Mouse (Mus musculus): ENCODE results near the gene Slc27a1. TPM values are rescaled to one million over a fixed set of nuclear protein-coding genes. Genes with fewer than 3 reads are reported as not detected.

Gene Slc27a1
- total RNA-seq, 2 experiments from 2014 or later, result 107 to 128 TPM

GRCm38 (mm10) chr8:71554001-71554400, 14.7 kb upstream of the Slc27a1 start:
- DNase-seq (ENCODE audit: extremely low spot score in 1 of 2, low spot score in 1 of 2), result no peak

DNA sequence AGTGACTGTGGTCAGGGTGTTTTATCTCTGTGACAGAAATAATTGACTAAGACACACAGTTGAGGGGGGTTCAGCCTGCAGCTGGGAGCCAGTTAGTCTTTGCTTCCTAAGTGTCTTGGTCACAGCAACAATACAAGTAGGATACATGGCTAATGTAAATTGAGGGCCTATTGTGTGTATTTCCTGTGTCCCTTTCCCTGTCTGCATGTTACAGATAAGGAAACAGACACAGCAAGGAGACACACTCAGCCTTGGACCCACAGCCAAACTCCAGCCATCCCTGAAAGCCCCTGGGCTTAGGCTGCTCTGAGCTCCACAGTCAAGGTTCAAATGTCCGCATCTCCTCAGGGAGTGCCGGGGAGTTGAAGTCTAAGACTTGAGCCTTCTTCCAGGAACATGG, 14.0 kb upstream of the Slc27a1 start:
- no peak for DNase-seq (ENCODE audit: extremely low spot score in 1 of 2, low spot score in 1 of 2)

DNA sequence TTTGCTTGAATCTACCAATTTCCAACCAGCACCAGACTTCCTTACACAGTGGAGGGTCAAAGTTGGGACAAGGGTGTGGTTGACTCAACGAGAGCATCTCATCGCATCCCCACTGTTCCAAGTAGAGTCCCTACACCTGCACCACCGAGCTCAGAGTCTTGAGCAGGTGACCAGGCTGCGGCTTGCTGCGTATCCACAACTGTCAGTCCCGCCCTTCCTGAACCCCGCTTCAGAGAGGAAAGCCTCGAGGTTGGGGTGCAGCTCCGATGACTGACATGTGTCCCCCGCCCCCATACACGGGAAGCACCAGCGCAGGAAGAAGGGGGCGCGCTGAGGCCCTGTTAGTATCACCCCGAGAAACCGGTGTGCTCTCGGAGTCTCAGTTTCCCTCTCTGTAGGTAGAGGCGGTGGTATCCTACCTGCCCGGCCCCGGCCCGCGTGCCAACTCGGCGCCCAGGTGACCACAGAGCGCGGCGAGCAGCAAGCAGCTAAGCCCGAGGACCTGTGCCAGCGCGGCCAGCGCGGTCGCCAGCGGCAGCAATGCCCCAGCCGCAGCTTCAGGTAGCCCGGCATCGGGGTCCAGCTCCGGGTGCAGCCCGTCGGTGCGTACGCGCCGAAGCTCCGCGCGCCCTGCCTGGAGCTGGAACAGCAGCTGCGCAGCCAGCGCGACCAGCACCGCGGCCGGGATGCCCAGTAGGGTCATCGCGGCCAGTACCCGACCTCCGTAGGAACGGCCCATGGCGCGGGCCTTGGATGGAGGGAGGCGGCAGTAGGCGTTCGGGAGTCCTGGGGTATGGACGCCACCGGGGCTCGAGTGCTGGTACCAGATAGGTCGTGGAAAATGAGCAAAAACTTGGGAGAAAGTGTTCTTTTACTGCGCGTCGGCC, 10.4 kb upstream of the Slc27a1 start, which contains the start of gene Tmem221:
TSS of gene Tmem221 (minus strand) at position 801 of the 887 bp plus-strand sequence.
- no peak for DNase-seq (ENCODE audit: extremely low spot score in 1 of 2, low spot score in 1 of 2)

GRCm38 (mm10) chr8:71558958-71559690, 9.6 kb upstream of the Slc27a1 start:
- DNase-seq (ENCODE audit: extremely low spot score in 1 of 2, low spot score in 1 of 2), result no peak

- DNase-seq (ENCODE audit: extremely low spot score in 1 of 2, low spot score in 1 of 2), result no peak
Measured at GRCm38 (mm10) chr8:71560071-71560470, 8.6 kb upstream of the Slc27a1 start.

DNA sequence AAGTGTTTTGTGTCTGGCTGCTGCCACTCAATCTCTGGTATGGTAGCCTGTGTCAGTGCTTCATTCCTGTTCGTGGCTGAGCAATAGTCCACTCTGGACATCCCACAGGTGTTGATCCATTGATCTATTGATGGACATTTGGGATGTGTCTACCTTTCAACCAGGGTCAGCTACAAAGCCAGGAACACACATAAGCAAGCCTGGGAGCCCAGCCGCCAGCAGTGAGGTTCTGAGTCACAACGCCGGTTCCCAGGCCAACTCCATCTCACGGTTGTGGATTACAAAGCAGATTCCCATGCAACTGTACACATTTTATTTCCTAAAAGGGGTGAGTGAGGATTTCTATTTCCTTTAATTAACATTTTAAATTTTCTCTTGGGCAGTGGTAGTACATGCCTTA, 7.9 kb upstream of the Slc27a1 start:
- DNase-seq (ENCODE audit: extremely low spot score in 1 of 2, low spot score in 1 of 2), result no peak

- DNase-seq (ENCODE audit: extremely low spot score in 1 of 2, low spot score in 1 of 2), result peak in 1 of 2 experiments; percentile 67
Measured at GRCm38 (mm10) chr8:71561401-71561800, 7.3 kb upstream of the Slc27a1 start.

- DNase-seq (ENCODE audit: extremely low spot score in 1 of 2, low spot score in 1 of 2), result peak; percentile 63 to 77
Measured at GRCm38 (mm10) chr8:71562751-71563150, 5.9 kb upstream of the Slc27a1 start.

DNA sequence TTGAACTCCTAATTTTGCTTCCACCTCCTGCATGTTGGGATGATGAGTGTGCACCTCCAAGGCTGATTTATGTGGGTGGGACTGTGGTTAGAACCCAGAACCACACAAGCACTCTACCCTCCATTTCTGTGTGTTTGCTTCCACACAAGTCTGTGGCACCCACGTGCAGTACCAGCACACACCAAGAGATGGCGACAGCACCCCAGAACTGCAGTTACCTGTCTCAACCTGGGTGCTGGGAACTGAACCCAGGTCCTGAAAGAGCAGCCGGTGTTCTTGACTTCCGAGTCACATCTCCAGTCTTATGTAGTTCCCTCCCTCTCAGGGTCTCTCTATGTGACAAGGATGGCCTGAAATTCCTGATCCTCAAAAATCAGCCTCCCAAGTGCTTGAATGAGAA, 4.7 kb upstream of the Slc27a1 start:
- DNase-seq (ENCODE audit: extremely low spot score in 1 of 2, low spot score in 1 of 2), result no peak

DNA sequence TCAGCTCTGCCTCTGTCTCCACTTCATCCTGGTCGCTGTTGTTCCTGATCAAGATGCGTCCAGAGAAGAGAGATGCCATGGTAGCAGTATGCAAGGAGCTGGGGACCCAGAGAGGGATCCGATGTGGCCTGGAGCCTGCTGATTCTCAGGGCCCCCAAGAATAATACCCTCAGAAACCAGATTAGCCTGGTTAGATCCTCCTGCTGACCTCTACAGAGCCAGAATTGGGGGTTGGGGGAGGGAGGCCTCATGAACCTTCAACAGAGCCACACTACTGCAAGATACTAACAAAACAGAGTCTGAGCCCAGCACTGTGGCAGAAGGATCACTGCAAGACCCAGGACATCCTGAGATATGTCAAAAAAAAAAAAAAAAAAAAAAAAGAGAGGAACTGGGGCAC, 2.2 kb upstream of the Slc27a1 start, which contains the start of gene Nxnl1:
TSS of gene Nxnl1 (minus strand) at position 101 of the 400 bp plus-strand sequence.
- DNase-seq (ENCODE audit: extremely low spot score in 1 of 2, low spot score in 1 of 2), result no peak

GRCm38 (mm10) chr8:71567587-71567986, 1.1 kb upstream of the Slc27a1 start:
- DNase-seq (ENCODE audit: extremely low spot score in 1 of 2, low spot score in 1 of 2), result no peak

DNA sequence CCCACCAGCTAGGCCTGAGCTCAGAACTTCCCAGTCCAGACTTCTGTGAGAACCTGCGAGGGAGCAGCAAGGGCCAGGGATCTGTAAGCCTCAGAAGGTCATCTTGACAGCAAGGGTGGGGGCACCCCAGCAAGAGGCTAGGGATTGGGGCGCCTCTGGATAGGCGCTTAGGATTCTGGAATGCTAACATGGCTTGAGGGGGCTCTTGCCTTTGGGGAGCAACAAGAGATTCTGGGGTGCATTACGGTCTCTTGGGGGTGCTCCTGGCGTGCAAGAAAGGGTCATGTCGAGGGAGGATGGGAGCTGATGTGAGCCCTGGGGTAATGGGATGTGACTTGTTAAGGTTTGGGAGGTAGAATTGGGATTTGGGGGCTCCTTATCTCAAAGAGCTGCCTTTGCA, 259 bp downstream of the Slc27a1 start:
- no peak for DNase-seq (ENCODE audit: extremely low spot score in 1 of 2, low spot score in 1 of 2)

DNA sequence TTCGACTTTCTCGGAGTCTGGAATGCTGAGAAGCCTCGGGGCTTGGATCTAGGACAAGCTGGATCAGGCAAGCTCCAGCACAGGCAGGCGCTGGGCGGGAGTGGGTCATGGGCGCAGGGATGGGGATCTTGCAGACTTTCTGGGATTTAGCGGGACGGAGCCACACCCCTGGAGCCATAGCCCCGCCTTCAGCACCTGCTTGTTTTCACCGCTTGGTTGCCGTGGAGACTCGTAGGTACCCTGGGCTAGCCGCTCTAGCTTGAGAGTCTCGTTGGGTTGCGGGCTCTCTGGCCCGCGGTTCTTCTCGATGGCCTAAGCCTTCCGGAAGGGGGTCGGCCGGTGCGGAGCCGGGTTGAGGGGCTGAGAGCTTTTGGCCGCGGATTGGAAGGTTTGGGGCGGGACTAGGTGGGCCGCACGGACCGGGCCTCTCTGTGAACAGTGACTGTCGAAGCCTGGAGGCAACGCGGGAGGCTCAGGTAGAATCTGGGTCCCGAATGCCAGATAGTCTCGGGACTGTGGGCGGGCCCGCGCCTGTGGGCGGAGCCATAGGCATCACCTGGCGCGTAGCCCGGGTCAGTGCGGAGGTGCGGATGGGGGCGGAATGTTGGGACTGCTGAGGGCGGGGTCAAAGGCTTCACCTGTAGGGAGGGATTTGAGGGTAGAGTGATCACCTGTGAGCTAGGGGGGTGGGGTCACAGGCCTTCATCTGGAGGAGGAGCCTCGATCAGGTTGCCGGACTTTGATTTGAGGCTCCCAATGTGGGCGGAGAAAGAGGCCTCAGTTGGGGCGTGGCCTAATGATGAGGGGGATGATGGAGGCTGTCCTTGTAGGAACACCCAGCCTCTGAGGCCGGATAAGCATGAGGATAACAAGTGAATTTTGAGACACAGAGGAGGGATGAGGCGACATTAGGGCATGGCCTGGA, 946 bp downstream of the Slc27a1 start:
- DNase-seq (ENCODE audit: extremely low spot score in 1 of 2, low spot score in 1 of 2), result peak; percentile 63 to 76

DNA sequence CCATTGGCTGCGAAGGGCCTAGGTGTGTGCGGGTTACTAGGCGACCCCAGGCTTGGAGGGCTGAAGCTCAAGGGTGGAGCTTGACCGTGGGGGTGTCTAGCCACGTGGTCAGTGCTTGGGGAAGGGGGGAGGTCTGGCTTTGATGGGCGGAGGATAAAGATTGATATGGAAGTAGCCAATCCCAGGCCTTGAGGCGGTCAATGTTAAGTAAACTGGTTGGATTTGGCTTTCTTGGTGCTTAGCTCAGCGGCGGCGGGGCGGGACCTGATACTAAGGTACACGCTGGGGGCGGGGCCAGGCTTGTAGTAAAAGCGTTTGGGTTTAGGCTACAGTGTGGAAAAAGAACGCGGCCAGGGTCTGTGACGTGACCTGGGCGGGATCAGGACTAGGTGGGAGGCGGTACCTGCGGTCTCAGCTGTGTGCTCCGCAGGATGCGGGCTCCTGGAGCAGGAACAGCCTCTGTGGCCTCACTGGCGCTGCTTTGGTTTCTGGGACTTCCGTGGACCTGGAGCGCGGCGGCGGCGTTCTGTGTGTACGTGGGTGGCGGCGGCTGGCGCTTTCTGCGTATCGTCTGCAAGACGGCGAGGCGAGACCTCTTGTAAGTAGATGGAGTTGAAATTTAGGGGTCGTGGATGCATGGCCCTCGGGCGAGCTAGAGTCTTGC, 1.7 kb downstream of the Slc27a1 start:
- peak; percentile 87 to 90 for DNase-seq (ENCODE audit: extremely low spot score in 1 of 2, low spot score in 1 of 2)

DNA sequence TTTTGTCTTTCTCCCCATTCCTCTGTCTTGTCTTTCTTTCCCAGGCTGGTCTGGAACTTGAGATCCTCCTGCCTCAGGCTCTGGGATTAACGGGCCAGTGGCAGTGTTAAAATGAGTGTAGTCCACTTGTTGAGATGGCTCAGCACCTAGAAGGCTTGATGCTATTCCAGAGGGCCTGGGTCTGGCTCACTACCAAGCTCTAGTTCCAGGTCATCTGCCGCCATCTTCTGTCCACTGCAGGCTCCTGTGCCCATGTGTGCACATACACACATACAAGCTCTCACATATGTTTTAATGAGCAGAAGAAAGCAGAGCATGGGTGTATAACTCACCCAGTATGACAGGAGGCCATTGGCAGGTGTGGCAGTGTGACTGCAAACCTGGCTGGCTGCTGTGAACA, 3.4 kb downstream of the Slc27a1 start:
- DNase-seq (ENCODE audit: extremely low spot score in 1 of 2, low spot score in 1 of 2), result no peak

GRCm38 (mm10) chr8:71572847-71573633, 4.4 kb downstream of the Slc27a1 start:
- DNase-seq (ENCODE audit: extremely low spot score in 1 of 2, low spot score in 1 of 2), result peak; percentile 63 to 75

DNA sequence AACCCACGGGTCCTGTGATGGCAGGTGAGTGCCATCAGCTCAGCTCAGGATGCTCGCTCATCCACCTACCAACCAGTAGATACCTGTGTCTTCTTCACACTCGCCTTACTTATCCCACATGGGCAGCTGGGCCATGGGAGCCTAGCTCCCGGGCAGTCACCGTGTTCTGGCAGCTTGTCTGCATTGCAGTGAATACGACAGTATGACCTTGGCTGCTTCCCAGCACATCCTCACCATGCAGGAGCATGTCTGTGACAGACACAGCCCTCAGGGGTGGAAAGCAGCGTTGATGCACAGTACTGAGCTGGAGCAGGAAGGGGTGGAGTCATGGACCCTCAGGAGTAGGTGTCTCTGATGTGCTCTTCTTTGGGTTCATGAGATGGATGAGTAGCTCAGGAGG, 5.7 kb downstream of the Slc27a1 start:
- no peak for DNase-seq (ENCODE audit: extremely low spot score in 1 of 2, low spot score in 1 of 2)

DNA sequence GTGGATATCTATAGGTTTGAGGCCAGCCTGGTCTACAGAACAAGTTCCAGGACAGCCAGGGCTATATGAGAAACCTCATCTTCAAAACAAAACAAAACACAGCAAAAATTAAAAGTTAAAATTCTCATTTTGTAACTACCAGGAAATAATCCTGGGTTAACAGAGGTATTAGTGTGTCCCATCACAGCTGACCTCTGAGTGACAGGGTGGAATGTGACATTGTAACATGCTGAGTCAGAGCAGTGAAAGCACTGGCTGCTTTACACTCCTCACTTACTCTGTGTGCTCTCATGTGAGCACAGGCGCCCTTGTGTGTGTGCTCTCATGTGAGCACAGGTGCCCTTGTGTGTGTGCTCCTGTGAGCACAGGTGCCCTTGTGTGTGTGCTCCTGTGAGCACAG, 6.3 kb downstream of the Slc27a1 start:
- DNase-seq (ENCODE audit: extremely low spot score in 1 of 2, low spot score in 1 of 2), result no peak

DNA sequence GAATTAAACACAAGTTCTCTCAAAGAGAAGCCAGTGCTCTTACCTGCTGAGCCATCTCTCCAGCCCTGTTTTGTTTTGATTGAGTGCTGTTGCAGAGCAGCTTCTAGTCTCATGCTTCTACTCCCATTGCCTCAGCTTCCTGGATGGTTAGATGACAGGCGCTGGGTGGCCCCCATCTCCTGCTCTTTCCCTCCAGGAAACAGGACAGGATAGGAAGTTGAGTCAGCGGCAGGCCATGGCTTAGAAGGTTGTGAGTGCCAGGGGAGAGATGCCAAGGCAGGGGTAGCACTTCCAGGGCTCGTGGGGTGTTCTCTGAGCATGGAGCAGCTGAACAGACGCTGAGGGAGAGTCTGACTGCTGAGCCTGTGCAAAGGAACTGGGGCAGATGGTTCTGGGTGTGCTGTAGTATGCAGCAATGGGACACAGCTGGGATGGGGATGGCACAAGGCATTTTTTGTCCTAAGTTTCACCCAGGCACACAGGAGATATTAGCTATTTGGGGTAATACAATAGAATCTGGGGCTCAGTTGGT, 9.2 kb downstream of the Slc27a1 start:
- DNase-seq (ENCODE audit: extremely low spot score in 1 of 2, low spot score in 1 of 2), result no peak

All from layer of hippocampus, postnatal 25 days (tissue).